Mouse (Mus musculus): ENCODE results near the gene Grb7.

- no peak for TF ChIP-seq EP300 (IDR thresholded peaks at IDR 0.05; ENCODE audit: low read length)
- no peak for TF ChIP-seq CTCF (conservative IDR thresholded peaks at IDR 0.05 in 1 of 2, IDR thresholded peaks at IDR 0.05 in 1 of 2; ENCODE audit: low read depth in 2 of 2, low read length in 2 of 2)
- no peak for TF ChIP-seq MAZ (IDR thresholded peaks at IDR 0.05; ENCODE audit: low read depth, low read length)
- no peak for TF ChIP-seq RAD21 (IDR thresholded peaks at IDR 0.05; ENCODE audit: low read depth, low read length)
- TF ChIP-seq TCF12 (IDR thresholded peaks at IDR 0.05; ENCODE audit: low read depth, low read length): no peak
Observed at GRCm38 (mm10) chr11:98417074-98417473, 29.1 kb upstream of the Grb7 start.
